Mouse (Mus musculus): ENCODE measurements at regions not wholly inside any gene's neighbourhood (a gene's known extent, or its start where the extent isn't known, plus 50 kb on each side); places are given as distances from the start of the nearest gene placed in this dataset.

DNA sequence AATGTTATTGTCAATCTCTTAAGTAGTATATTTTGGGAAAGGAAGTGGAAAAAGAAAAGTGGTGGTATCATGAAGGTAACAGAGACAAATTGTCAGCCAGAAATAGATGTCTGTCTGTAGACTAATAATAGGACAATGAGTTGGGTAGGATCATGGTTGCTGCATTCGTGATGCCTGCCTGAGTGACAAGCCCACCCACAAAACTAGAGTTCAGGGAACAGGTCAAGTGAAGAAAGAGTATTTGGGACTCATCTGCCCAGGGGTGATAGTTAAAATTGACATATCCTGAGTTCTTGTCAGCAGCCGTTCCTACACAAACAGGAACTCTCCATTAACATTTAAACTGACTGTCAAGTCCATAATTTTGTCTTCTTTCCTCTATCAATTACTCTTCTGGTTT, 1120.6 kb upstream of the Nr2f1 start:
- Histone ChIP-seq H3K9me3 (no peaks in the 10 kb centered on the region), H3K27ac (replicated peaks) (no peak overlapping the region), H3K4me3 (no peak overlapping the region), H3K9ac (replicated peaks) (no peak overlapping the region), H3K4me2 (replicated peaks) (no peak overlapping the region), H3K27me3 (no peaks in the 10 kb centered on the region), H3K36me3 (no peaks in the 10 kb centered on the region), H3K4me1 (no peaks in the 10 kb centered on the region)
- no peak for ATAC-seq (ENCODE audit: low FRiP score, low read depth)
- WGBS = 37% methylated on average over 2 of the region's 2 CpGs

DNA sequence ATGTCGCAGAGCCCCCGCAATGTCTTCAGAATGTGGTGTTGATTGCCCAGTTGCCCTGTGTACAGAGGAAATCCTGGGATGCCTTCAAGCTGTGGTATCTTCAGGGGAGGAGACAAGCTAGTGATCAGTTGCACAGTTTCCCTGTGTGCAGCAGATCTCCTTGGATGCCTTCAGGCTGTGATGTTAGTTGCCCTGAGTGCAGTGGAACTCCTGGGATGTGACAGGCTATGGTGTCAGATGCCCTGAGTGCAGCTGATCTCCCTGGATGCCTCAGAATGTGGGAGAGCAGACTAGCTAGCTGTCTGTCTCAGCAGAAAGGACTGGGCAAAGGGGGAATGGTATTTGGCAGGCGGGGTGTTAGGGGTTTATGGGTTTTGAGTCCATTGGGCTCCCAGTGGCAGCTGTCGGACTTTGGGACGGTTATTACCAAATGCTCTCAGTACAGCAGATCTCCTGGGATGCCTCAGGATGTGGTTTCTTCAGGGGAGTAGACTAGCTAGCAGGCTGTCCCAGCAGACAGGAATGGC, 1110.1 kb upstream of the Nr2f1 start:
- H3K36me3 ChIP-seq = no peaks in the 10 kb centered on the region
- WGBS = 89% methylated on average over 5 of the region's 5 CpGs
- H3K27me3 ChIP-seq = no peaks in the 10 kb centered on the region
- H3K9ac ChIP-seq (replicated peaks) = no peak overlapping the region
- no peak overlapping the region for H3K4me3 ChIP-seq
- H3K9me3 ChIP-seq = no peaks in the 10 kb centered on the region
- no peak for ATAC-seq (ENCODE audit: low FRiP score, low read depth)
- no peak overlapping the region for H3K27ac ChIP-seq (replicated peaks)
- no peak overlapping the region for H3K4me2 ChIP-seq (replicated peaks)
- H3K4me1 ChIP-seq = no peaks in the 10 kb centered on the region

DNA sequence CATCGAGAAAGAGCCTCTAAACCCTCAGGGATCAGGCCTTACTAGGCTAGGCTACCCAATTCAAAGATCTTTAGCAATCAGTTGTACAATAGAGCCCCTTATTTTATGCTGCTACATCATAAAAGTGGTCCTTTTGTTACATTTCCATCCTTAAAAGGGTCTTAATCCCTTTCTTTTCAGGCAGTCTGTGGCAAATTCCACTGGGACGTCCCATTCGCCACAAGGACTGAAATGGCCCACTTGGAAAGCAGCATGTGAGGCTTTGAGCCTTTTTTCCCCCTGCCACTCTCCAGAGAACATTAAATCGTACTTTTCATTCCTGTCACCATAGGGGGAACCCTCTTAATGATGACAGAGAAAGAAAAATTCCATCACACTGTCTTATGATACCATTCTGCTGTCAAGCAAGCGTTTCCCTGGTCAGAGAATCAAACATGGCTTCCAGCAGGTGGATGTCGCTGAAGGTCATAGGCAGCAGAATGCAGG, 1097.7 kb upstream of the Nr2f1 start:
- peak overlapping the region; percentile 6; the same call in 1 of the 2 replicates for H3K4me2 ChIP-seq (replicated peaks)

DNA sequence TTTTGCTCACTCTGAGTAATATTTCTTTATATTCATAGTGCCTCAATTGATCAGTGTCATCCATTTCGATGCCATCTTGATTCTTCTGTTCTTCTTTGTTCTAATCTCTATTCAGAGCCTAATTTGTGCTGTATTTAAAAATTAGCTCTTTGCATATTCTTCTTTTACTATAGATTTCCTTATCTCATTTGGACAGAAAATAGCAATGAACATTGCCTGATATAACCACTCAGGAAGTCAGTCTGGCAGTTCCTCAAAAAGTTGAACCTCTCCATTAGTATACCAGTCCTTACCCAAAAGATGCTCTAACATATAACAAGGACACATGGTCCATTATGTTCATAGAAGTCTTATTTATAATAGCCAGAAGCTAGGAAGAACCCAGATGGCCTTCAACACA, 1088.5 kb upstream of the Nr2f1 start:
- no peak overlapping the region for H3K4me2 ChIP-seq (replicated peaks)
- no peaks in the 10 kb centered on the region for H3K9me3 ChIP-seq
- no peaks in the 10 kb centered on the region for H3K36me3 ChIP-seq
- no peaks in the 10 kb centered on the region for H3K4me1 ChIP-seq
- no peak overlapping the region for H3K4me3 ChIP-seq
- H3K27ac ChIP-seq (replicated peaks) = no peak overlapping the region
- H3K27me3 ChIP-seq = no peaks in the 10 kb centered on the region
- 94% methylated on average over 1 of the region's 1 CpGs for WGBS
- no peak for ATAC-seq (ENCODE audit: low FRiP score, low read depth)
- H3K9ac ChIP-seq (replicated peaks) = no peak overlapping the region

More for the DNA sequence above, 1097.7 kb upstream of the Nr2f1 start:
- WGBS = 11% methylated on average over 6 of the region's 6 CpGs
- Histone ChIP-seq H3K4me1 (peaks cover 9% of the 10 kb centered on the region), H3K27ac (replicated peaks) (0 out of 2 replicates have a peak overlapping the region, but pooled peaks have one; percentile 22), H3K9ac (replicated peaks) (no peak overlapping the region), H3K36me3 (no peaks in the 10 kb centered on the region), H3K4me3 (no peak overlapping the region), H3K9me3 (no peaks in the 10 kb centered on the region), H3K27me3 (no peaks in the 10 kb centered on the region)
- ATAC-seq (ENCODE audit: low FRiP score, low read depth) = peak; percentile 82

DNA sequence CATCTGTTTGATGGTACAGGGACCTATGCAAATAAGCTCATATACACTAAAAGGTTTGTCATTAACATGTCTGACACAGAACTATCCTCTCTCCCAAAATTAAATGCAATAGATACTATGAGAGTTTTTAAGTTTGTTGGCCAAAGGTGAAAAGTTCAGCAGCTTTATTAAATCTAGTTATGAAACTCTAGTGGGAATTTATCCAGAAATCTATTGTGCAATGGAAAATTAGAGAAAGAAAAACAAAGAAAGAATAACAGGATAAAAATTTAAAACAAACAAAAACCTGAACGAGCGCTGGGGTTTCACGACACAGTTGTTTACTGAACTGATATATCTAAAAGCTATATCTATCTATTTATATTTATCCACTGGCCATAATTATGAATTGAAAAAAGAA, 1086.6 kb upstream of the Nr2f1 start:
- H3K4me3 ChIP-seq = no peak overlapping the region
- no peaks in the 10 kb centered on the region for H3K27me3 ChIP-seq
- ATAC-seq (ENCODE audit: low FRiP score, low read depth) = no peak
- no peaks in the 10 kb centered on the region for H3K36me3 ChIP-seq
- 86% methylated on average over 3 of the region's 3 CpGs for WGBS
- H3K4me2 ChIP-seq (replicated peaks) = no peak overlapping the region
- no peak overlapping the region for H3K9ac ChIP-seq (replicated peaks)
- H3K9me3 ChIP-seq = no peaks in the 10 kb centered on the region
- H3K27ac ChIP-seq (replicated peaks) = no peak overlapping the region
- no peaks in the 10 kb centered on the region for H3K4me1 ChIP-seq

DNA sequence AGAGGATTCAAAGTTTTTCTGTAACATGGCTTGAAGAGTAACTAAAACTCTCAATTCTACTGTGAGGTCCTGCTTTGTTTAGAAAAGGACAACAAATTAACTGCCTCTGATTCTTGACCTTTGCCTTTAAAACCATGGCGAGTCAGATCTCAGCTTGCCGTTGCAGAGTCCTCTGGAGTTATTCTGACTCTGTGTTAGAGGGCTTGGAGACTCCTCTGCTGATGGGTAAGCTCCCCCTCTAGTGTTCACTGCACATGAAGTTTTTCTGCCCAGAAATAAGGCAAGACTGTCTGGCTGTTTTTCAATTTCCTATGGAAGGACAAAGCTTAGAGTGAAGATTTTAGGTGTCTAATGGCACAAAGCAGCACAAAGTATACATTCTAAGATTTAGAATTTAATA, 1085.9 kb upstream of the Nr2f1 start:
- H3K27ac ChIP-seq (replicated peaks) = no peak overlapping the region
- no peaks in the 10 kb centered on the region for H3K9me3 ChIP-seq
- no peak overlapping the region for H3K4me3 ChIP-seq
- no peaks in the 10 kb centered on the region for H3K36me3 ChIP-seq
- no peak overlapping the region for H3K4me2 ChIP-seq (replicated peaks)
- H3K9ac ChIP-seq (replicated peaks) = no peak overlapping the region
- 3% methylated on average over 2 of the region's 2 CpGs for WGBS
- ATAC-seq (ENCODE audit: low FRiP score, low read depth) = peak; percentile 84
- H3K4me1 ChIP-seq = no peaks in the 10 kb centered on the region
- H3K27me3 ChIP-seq = no peaks in the 10 kb centered on the region

DNA sequence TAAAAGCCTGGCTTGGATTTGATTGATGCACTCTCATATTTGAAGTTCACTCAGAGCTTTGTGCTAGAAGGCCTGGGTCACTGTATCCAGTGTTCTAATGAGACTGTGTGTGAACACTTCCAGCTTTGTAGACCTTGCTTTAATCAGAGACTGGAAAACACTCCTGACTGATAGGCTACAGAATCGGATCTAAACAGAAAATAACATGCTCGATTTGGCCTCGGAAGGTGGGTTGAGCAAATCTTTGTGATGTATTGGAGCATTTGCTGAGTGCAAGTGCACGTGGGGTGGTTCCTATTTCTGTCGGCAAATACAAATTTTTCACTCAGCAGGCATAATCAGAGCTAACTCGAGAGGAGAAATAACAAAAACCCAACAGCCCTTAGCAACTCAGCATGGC, 1078.2 kb upstream of the Nr2f1 start:
- Histone ChIP-seq H3K27me3 (no peaks in the 10 kb centered on the region), H3K4me3 (peak overlapping the region; percentile 3; the same call in 1 of the 2 replicates), H3K9ac (replicated peaks) (no peak overlapping the region), H3K27ac (replicated peaks) (peak overlapping the region; percentile 60), H3K4me1 (peaks cover 7% of the 10 kb centered on the region), H3K36me3 (no peaks in the 10 kb centered on the region), H3K4me2 (replicated peaks) (peak overlapping the region; percentile 21), H3K9me3 (no peaks in the 10 kb centered on the region)
- peak; percentile 85 for ATAC-seq (ENCODE audit: low FRiP score, low read depth)
- 24% methylated on average over 6 of the region's 6 CpGs for WGBS

GRCm38 (mm10) chr13:79277313-79277712, 1077.8 kb upstream of the Nr2f1 start:
- no peak overlapping the region for H3K4me3 ChIP-seq
- peak; percentile 83 for ATAC-seq (ENCODE audit: low FRiP score, low read depth)

GRCm38 (mm10) chr13:79255362-79255761, 1055.8 kb upstream of the Nr2f1 start:
- H3K4me1 ChIP-seq = no peaks in the 10 kb centered on the region
- ATAC-seq (ENCODE audit: low FRiP score, low read depth) = no peak
- no peak overlapping the region for H3K9ac ChIP-seq (replicated peaks)
- H3K27ac ChIP-seq (replicated peaks) = no peak overlapping the region
- no peak overlapping the region for H3K4me3 ChIP-seq
- 68% methylated on average over 5 of the region's 5 CpGs for WGBS
- H3K36me3 ChIP-seq = no peaks in the 10 kb centered on the region
- no peaks in the 10 kb centered on the region for H3K9me3 ChIP-seq
- H3K27me3 ChIP-seq = no peaks in the 10 kb centered on the region
- no peak overlapping the region for H3K4me2 ChIP-seq (replicated peaks)

More at GRCm38 (mm10) chr13:79277313-79277712, 1077.8 kb upstream of the Nr2f1 start:
- WGBS = 37% methylated on average over 7 of the region's 7 CpGs
- no peak overlapping the region for H3K9ac ChIP-seq (replicated peaks)
- peak overlapping the region; percentile 60 for H3K27ac ChIP-seq (replicated peaks)
- no peaks in the 10 kb centered on the region for H3K27me3 ChIP-seq
- no peaks in the 10 kb centered on the region for H3K36me3 ChIP-seq
- H3K4me1 ChIP-seq = peaks cover 7% of the 10 kb centered on the region
- peak overlapping the region; percentile 21 for H3K4me2 ChIP-seq (replicated peaks)
- no peaks in the 10 kb centered on the region for H3K9me3 ChIP-seq

DNA sequence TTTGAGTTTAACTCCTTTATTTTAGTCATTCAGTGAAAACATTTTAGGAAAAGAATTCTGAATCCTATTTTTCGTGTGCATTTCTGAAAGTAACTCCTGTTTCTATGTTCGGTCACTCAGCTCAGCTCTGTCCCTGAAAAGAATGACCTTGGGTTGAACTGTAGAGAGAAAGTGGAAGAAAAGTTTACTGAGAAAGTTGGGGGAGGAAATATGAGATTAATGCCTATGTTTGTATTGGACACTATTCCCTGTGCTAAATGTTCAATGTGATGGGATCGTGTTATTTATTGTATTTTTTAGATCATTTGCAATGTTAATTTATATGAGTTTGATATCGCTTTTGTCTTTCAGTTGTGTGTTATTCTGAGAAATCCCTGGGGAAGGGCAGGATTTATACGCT, 1052.8 kb upstream of the Nr2f1 start:
- H3K27me3 ChIP-seq = no peaks in the 10 kb centered on the region
- H3K9me3 ChIP-seq = no peaks in the 10 kb centered on the region
- H3K4me3 ChIP-seq = no peak overlapping the region
- no peak overlapping the region for H3K4me2 ChIP-seq (replicated peaks)
- 55% methylated on average over 5 of the region's 5 CpGs for WGBS
- no peak overlapping the region for H3K9ac ChIP-seq (replicated peaks)
- no peak for ATAC-seq (ENCODE audit: low FRiP score, low read depth)
- H3K36me3 ChIP-seq = no peaks in the 10 kb centered on the region
- H3K4me1 ChIP-seq = no peaks in the 10 kb centered on the region
- no peak overlapping the region for H3K27ac ChIP-seq (replicated peaks)

- ATAC-seq (ENCODE audit: low FRiP score, low read depth) = peak; percentile 52; the same call in 1 of the 2 replicates
- WGBS = 79% methylated on average over 1 of the region's 1 CpGs
- H3K27ac ChIP-seq (replicated peaks) = no peak overlapping the region
- H3K36me3 ChIP-seq = no peaks in the 10 kb centered on the region
- no peak overlapping the region for H3K4me2 ChIP-seq (replicated peaks)
- H3K27me3 ChIP-seq = no peaks in the 10 kb centered on the region
- no peaks in the 10 kb centered on the region for H3K4me1 ChIP-seq
- H3K9me3 ChIP-seq = no peaks in the 10 kb centered on the region
- no peak overlapping the region for H3K4me3 ChIP-seq
- no peak overlapping the region for H3K9ac ChIP-seq (replicated peaks)
Observed at GRCm38 (mm10) chr13:79251269-79251668, 1051.7 kb upstream of the Nr2f1 start.

Measured in midbrain, embryonic 12.5 days (tissue).